18 mouse cellular contexts compared by ENCODE assay signal in genomic region chr7:143958030-143958565, GRCm38 (mm10). TPM values are rescaled to one million over a fixed set of nuclear protein-coding genes. Genes with fewer than 3 reads are reported as not detected.
DNase-seq lines count a peak whose midpoint lies in the region; ATAC-seq and TF ChIP-seq lines count a peak whose summit lies in the region.
"Had no signal": no experiment of that assay in that cellular context is flagged by ENCODE, and none has a peak within 500 bp of the region (broad histone marks: within the 10 kb centered on the region; RNA-seq: fewer than 3 reads in every experiment).

No protein-coding gene starts in this region.

- intact Hi-C loops in gastrocnemius, adult 2 months (cut with DNase I): no loop called here

- H3K27ac ChIP-seq in lung, embryonic 14.5 days (ENCODE audit: low read depth): no peak overlapping the region; the same call in 1 of the 2 replicates
- peak overlapping the region; percentile 35; the same call in 1 of the 2 replicates for H3K27ac ChIP-seq in stomach, embryonic 15.5 days
- H3K27ac ChIP-seq in gastrocnemius, adult 2 months: no peak overlapping the region
- H3K27ac ChIP-seq: embryonic facial prominence, embryonic 15.5 days; forebrain, embryonic 12.5 days; hindbrain, embryonic 13.5 days; intestine, embryonic 15.5 days; liver, embryonic 13.5 days; neural tube, embryonic 13.5 days had no signal

- no peaks in the 10 kb centered on the region for H3K27me3 ChIP-seq in lung, embryonic 14.5 days (ENCODE audit: insufficient read depth, low read length)
- no peaks in the 10 kb centered on the region for H3K27me3 ChIP-seq in stomach, embryonic 15.5 days (replicated peaks)
- H3K27me3 ChIP-seq: embryonic facial prominence, embryonic 15.5 days; forebrain, embryonic 12.5 days; hindbrain, embryonic 13.5 days; intestine, embryonic 15.5 days; liver, embryonic 13.5 days; neural tube, embryonic 13.5 days had no signal

- TF ChIP-seq CTCF in lung, embryonic 14.5 days (IDR thresholded peaks at IDR 0.05; ENCODE audit: low read depth): no peak
- no peak for TF ChIP-seq CTCF in gastrocnemius, adult 2 months (IDR thresholded peaks at IDR 0.05)

- no peak overlapping the region for H3K9ac ChIP-seq in lung, embryonic 14.5 days
- H3K9ac ChIP-seq in stomach, embryonic 15.5 days: no peak overlapping the region
- H3K9ac ChIP-seq: embryonic facial prominence, embryonic 15.5 days; forebrain, embryonic 12.5 days; hindbrain, embryonic 13.5 days; intestine, embryonic 15.5 days; liver, embryonic 13.5 days; neural tube, embryonic 13.5 days had no signal

- DNase-seq in lung, embryonic 14.5 days: peak; percentile 15
- no peak for DNase-seq in lung, postnatal 14 days
- peak; percentile 58 to 80 for DNase-seq in kidney, adult 8-10 months
- DNase-seq in kidney, postnatal 25 days: peak; percentile 68 to 81
- no peak for DNase-seq in gastrocnemius, adult 2 months
- no peak for DNase-seq in frontal cortex, postnatal 14 days (ENCODE audit: low spot score in 2 of 2)
- DNase-seq: adrenal gland, adult 2 months; cerebellum, adult 8-10 months; heart, adult 18-20 months; liver, embryonic 13.5 days; thymus, postnatal 36 days had no signal

- 0 out of 2 replicates have a peak, but pooled peaks have one; percentile 35 for ATAC-seq in lung, embryonic 14.5 days (ENCODE audit: insufficient read depth)
- no peak for ATAC-seq in stomach, embryonic 15.5 days (ENCODE audit: insufficient read depth, low FRiP score, low read depth)

- H3K9me3 ChIP-seq in lung, embryonic 14.5 days (ENCODE audit: low read depth, low read length): no peaks in the 10 kb centered on the region
- no peaks in the 10 kb centered on the region for H3K9me3 ChIP-seq in stomach, embryonic 15.5 days
- H3K9me3 ChIP-seq: embryonic facial prominence, embryonic 15.5 days; intestine, embryonic 15.5 days; liver, embryonic 13.5 days; neural tube, embryonic 13.5 days had no signal

- H3K4me1 ChIP-seq in lung, embryonic 14.5 days (ENCODE audit: insufficient read depth): no peaks in the 10 kb centered on the region; the same call in 1 of the 2 replicates
- H3K4me1 ChIP-seq in stomach, embryonic 15.5 days: 0 out of 2 replicates have a peak, but pooled peaks cover 4% of the 10 kb centered on the region
- H3K4me1 ChIP-seq: embryonic facial prominence, embryonic 15.5 days; forebrain, embryonic 12.5 days; hindbrain, embryonic 13.5 days; intestine, embryonic 15.5 days; megakaryocyte, embryonic 14.5 days; neural tube, embryonic 13.5 days had no signal

- no peak overlapping the region for H3K4me2 ChIP-seq in lung, embryonic 14.5 days
- H3K4me2 ChIP-seq in stomach, embryonic 15.5 days: no peak overlapping the region
- H3K4me2 ChIP-seq: embryonic facial prominence, embryonic 15.5 days; forebrain, embryonic 12.5 days; hindbrain, embryonic 13.5 days; intestine, embryonic 15.5 days; liver, embryonic 13.5 days; neural tube, embryonic 13.5 days had no signal

- H3K4me3 ChIP-seq in lung, embryonic 14.5 days (ENCODE audit: low read depth, low read length): no peak overlapping the region
- no peak overlapping the region for H3K4me3 ChIP-seq in stomach, embryonic 15.5 days (replicated peaks)
- H3K4me3 ChIP-seq in gastrocnemius, adult 2 months: no peak overlapping the region
- H3K4me3 ChIP-seq: embryonic facial prominence, embryonic 15.5 days; forebrain, embryonic 12.5 days; hindbrain, embryonic 13.5 days; intestine, embryonic 15.5 days; liver, embryonic 13.5 days; megakaryocyte, embryonic 14.5 days; neural tube, embryonic 13.5 days had no signal

- 46% methylated on average over 11 of the region's 11 CpGs for WGBS in lung, embryonic 14.5 days
- WGBS in stomach, embryonic 15.5 days: 51% methylated on average over 11 of the region's 11 CpGs

- H3K36me3 ChIP-seq in lung, embryonic 14.5 days (ENCODE audit: insufficient read depth): no peaks in the 10 kb centered on the region
- H3K36me3 ChIP-seq in stomach, embryonic 15.5 days: no peaks in the 10 kb centered on the region
- H3K36me3 ChIP-seq: embryonic facial prominence, embryonic 15.5 days; forebrain, embryonic 12.5 days; hindbrain, embryonic 13.5 days; intestine, embryonic 15.5 days; liver, embryonic 13.5 days; neural tube, embryonic 13.5 days had no signal

RNA-seq across cellular contexts. Expression of gene Shank2, which starts 43.6 kb away (rescaled TPM):
- 2.1 and 2.2 TPM in 2 replicates for polyA plus RNA-seq in lung, embryonic 14.5 days (2014; fragmentation: Nextera tagmentation; extraction: Ambion mirVana)
- polyA plus RNA-seq in stomach, embryonic 15.5 days (2015; fragmentation: Nextera tagmentation; extraction: Ambion mirVana): 2.1 and 2.3 TPM in 2 replicates
- total RNA-seq in gastrocnemius, adult 2 months (2021): under 1 TPM; 0.08 to 0.14 TPM

Comparison
In these comparisons a context has a peak if more than half of its experiments do, and no peak if none do; other contexts are left out.
1. DNase-seq: peak in lung, embryonic 14.5 days (single experiment), kidney, adult 8-10 months (2 of 2) and kidney, postnatal 25 days (2 of 2); none in lung, postnatal 14 days (single experiment), gastrocnemius, adult 2 months (single experiment) and frontal cortex, postnatal 14 days (0 of 2).